Mouse (Mus musculus): ENCODE results near the gene Fxn.

Fxn gene

GRCm38 (mm10) chr19:24280601-24281228 is at the start of gene Fxn:
Gene Fxn (minus strand): TSS chr19:24280605.
- peak in 1 of 2 experiments; percentile 67 for DNase-seq (ENCODE audit: low spot score in 2 of 2)

- DNase-seq (ENCODE audit: low spot score in 2 of 2): no peak
Observed at GRCm38 (mm10) chr19:24327921-24328320, 47.5 kb upstream of the Fxn start.

- DNase-seq (ENCODE audit: low spot score in 2 of 2): no peak
Observed at GRCm38 (mm10) chr19:24326969-24327368, 46.6 kb upstream of the Fxn start.

- no peak for DNase-seq (ENCODE audit: low spot score in 2 of 2)
Observed at GRCm38 (mm10) chr19:24325692-24326091, 45.3 kb upstream of the Fxn start.

GRCm38 (mm10) chr19:24323841-24324613 is 43.6 kb upstream of the Fxn start:
- DNase-seq (ENCODE audit: low spot score in 2 of 2): no peak

- DNase-seq (ENCODE audit: low spot score in 2 of 2): no peak
Observed at GRCm38 (mm10) chr19:24321900-24322311, 41.5 kb upstream of the Fxn start.

GRCm38 (mm10) chr19:24321211-24321899 is 41.0 kb upstream of the Fxn start:
- no peak for DNase-seq (ENCODE audit: low spot score in 2 of 2)

- no peak for DNase-seq (ENCODE audit: low spot score in 2 of 2)
Observed at GRCm38 (mm10) chr19:24318172-24318571, 37.8 kb upstream of the Fxn start.

GRCm38 (mm10) chr19:24317731-24318130 is 37.3 kb upstream of the Fxn start:
- no peak for DNase-seq (ENCODE audit: low spot score in 2 of 2)

- DNase-seq (ENCODE audit: low spot score in 2 of 2): no peak
Observed at GRCm38 (mm10) chr19:24317038-24317591, 36.7 kb upstream of the Fxn start.

GRCm38 (mm10) chr19:24316060-24316725 is 35.8 kb upstream of the Fxn start:
- DNase-seq (ENCODE audit: low spot score in 2 of 2): no peak

GRCm38 (mm10) chr19:24315234-24315633 is 34.8 kb upstream of the Fxn start:
- DNase-seq (ENCODE audit: low spot score in 2 of 2): no peak

- DNase-seq (ENCODE audit: low spot score in 2 of 2): no peak
Observed at GRCm38 (mm10) chr19:24314676-24315075, 34.3 kb upstream of the Fxn start.

GRCm38 (mm10) chr19:24312556-24313342 is 32.3 kb upstream of the Fxn start:
- DNase-seq (ENCODE audit: low spot score in 2 of 2): no peak

- no peak for DNase-seq (ENCODE audit: low spot score in 2 of 2)
Observed at GRCm38 (mm10) chr19:24312046-24312445, 31.6 kb upstream of the Fxn start.

- no peak for DNase-seq (ENCODE audit: low spot score in 2 of 2)
Observed at GRCm38 (mm10) chr19:24308305-24308705, 27.9 kb upstream of the Fxn start.

- DNase-seq (ENCODE audit: low spot score in 2 of 2): no peak
Observed at GRCm38 (mm10) chr19:24307271-24308221, 27.1 kb upstream of the Fxn start.

- DNase-seq (ENCODE audit: low spot score in 2 of 2): no peak
Observed at GRCm38 (mm10) chr19:24306351-24306750, 25.9 kb upstream of the Fxn start.

- DNase-seq (ENCODE audit: low spot score in 2 of 2): no peak
Observed at GRCm38 (mm10) chr19:24302198-24302597, 21.8 kb upstream of the Fxn start.

- no peak for DNase-seq (ENCODE audit: low spot score in 2 of 2)
Observed at GRCm38 (mm10) chr19:24301768-24302148, 21.4 kb upstream of the Fxn start.
